Mouse (Mus musculus) lung, postnatal 0 days (tissue): ENCODE measurements around the gene Clk2.

Source experiments
- CTCF ChIP-seq: IDR thresholded peaks from 2 replicates; pipeline ENCODE4 v1.5.1; 2016; ENCODE audit warnings: antibody characterized with exemption, mild to moderate bottlenecking
- EP300 ChIP-seq: IDR thresholded peaks from 2 replicates; pipeline ENCODE4 v1.6.1; 2016; ENCODE audit warnings: antibody characterized with exemption, mild to moderate bottlenecking, control low read depth

- TF ChIP-seq CTCF (peak; percentile 71), EP300 (no peak)
Observed at GRCm38 (mm10) chr3:89115522-89115921, 49.1 kb upstream of the Clk2 start.
